19 mouse cellular contexts compared by ENCODE assay signal in genomic region chr19:55115532-55115931, GRCm38 (mm10). TPM values are rescaled to one million over a fixed set of nuclear protein-coding genes. Genes with fewer than 3 reads are reported as not detected.
DNase-seq lines count a peak whose midpoint lies in the region; ATAC-seq and TF ChIP-seq lines count a peak whose summit lies in the region.
"Had no signal": no experiment of that assay in that cellular context is flagged by ENCODE, and none has a peak within 500 bp of the region (broad histone marks: within the 10 kb centered on the region; RNA-seq: fewer than 3 reads in every experiment).

No protein-coding gene starts in this region.

- no peaks in the 10 kb centered on the region for H3K4me1 ChIP-seq in lung, postnatal 0 days (ENCODE audit: insufficient read depth, low read depth, low read length)
- H3K4me1 ChIP-seq: embryonic facial prominence, embryonic 15.5 days had no signal

- peak; percentile 88 for DNase-seq in heart, adult 11 months
- no peak for DNase-seq in heart, postnatal 10 days
- peak; percentile 67 for DNase-seq in lung, postnatal 0 days (ENCODE audit: low spot score)
- DNase-seq in lung, postnatal 14 days: no peak
- peak; percentile 59 for DNase-seq in fat pad, adult 2 months (ENCODE audit: extremely low read depth, low read depth, low spot score)
- DNase-seq in right cerebral cortex, adult 18-20 months: no peak
- DNase-seq: adrenal gland, adult 2 months; cerebellum, adult 11 months; cerebellum, adult 8-10 months; cerebellum, postnatal 14 days; embryo, embryonic 11 days; gastrocnemius, postnatal 10 days; heart, postnatal 14 days had no signal

- TF ChIP-seq EP300 in lung, postnatal 0 days (IDR thresholded peaks at IDR 0.05): no peak

- H3K36me3 ChIP-seq in lung, postnatal 0 days (ENCODE audit: insufficient read depth, low read length): no peaks in the 10 kb centered on the region
- H3K36me3 ChIP-seq: embryonic facial prominence, embryonic 15.5 days; forebrain, embryonic 15.5 days; hindbrain, embryonic 10.5 days had no signal

- no peak overlapping the region for H3K9ac ChIP-seq in lung, postnatal 0 days (replicated peaks; ENCODE audit: low read depth)
- H3K9ac ChIP-seq: embryonic facial prominence, embryonic 15.5 days; forebrain, embryonic 15.5 days; hindbrain, embryonic 14.5 days had no signal

- intact Hi-C loops in heart, postnatal 10 days (cut with DNase I): no loop called here

- H3K4me2 ChIP-seq in lung, postnatal 0 days (replicated peaks; ENCODE audit: low read depth, low read length): no peak overlapping the region
- H3K4me2 ChIP-seq: embryonic facial prominence, embryonic 15.5 days; forebrain, embryonic 15.5 days; hindbrain, embryonic 14.5 days had no signal

- H3K27ac ChIP-seq in lung, postnatal 0 days (ENCODE audit: low read length): no peak overlapping the region
- H3K27ac ChIP-seq: embryonic facial prominence, embryonic 15.5 days; forebrain, embryonic 15.5 days; hindbrain, embryonic 10.5 days; hindbrain, embryonic 14.5 days had no signal

- no peaks in the 10 kb centered on the region for H3K27me3 ChIP-seq in lung, postnatal 0 days (replicated peaks; ENCODE audit: insufficient read depth, low read length)
- H3K27me3 ChIP-seq: CH12.LX; embryonic facial prominence, embryonic 15.5 days; forebrain, embryonic 15.5 days had no signal

- TF ChIP-seq CTCF in lung, postnatal 0 days (IDR thresholded peaks at IDR 0.05): no peak

- ATAC-seq in lung, postnatal 0 days: peak; percentile 50
- ATAC-seq: forebrain, embryonic 15.5 days had no signal

- H3K9me3 ChIP-seq in lung, postnatal 0 days (ENCODE audit: low read length): no peaks in the 10 kb centered on the region
- H3K9me3 ChIP-seq: embryonic facial prominence, embryonic 15.5 days; forebrain, embryonic 15.5 days; hindbrain, embryonic 10.5 days had no signal

- H3K4me3 ChIP-seq in lung, postnatal 0 days (ENCODE audit: low read depth, low read length): no peak overlapping the region
- H3K4me3 ChIP-seq: embryonic facial prominence, embryonic 15.5 days; erythroblast, embryonic 14.5 days; forebrain, embryonic 15.5 days; hindbrain, embryonic 10.5 days had no signal

- 47% methylated on average over 4 of the region's 4 CpGs for WGBS in lung, postnatal 0 days

RNA-seq across cellular contexts. Expression of gene Gpam, which starts 11.5 kb away (rescaled TPM):
- total RNA-seq in heart, postnatal 10 days (2021): 100 to 1,000 TPM; 128 to 164 TPM
- 41.4 and 51.8 TPM in 2 replicates for polyA plus RNA-seq in lung, postnatal 0 days (2015; fragmentation: Nextera tagmentation; extraction: Ambion mirVana)

Comparison
In these comparisons a context has a peak if more than half of its experiments do, and no peak if none do; other contexts are left out.
1. DNase-seq: peak in heart, adult 11 months (single experiment), lung, postnatal 0 days (single experiment) and fat pad, adult 2 months (single experiment); none in heart, postnatal 10 days (0 of 2), lung, postnatal 14 days (single experiment) and right cerebral cortex, adult 18-20 months (single experiment).